Mouse (Mus musculus) left cerebral cortex, postnatal 36 days (tissue): ENCODE measurements around the gene Hint2. TPM values are rescaled to one million over a fixed set of nuclear protein-coding genes. Genes with fewer than 3 reads are reported as not detected.

Experiments used
- DNase-seq, 2 experiments: peaks; one replicate each; pipeline ENCODE4 v3.0.0; 2021 to 2022; ENCODE audit warnings: low spot score in 2 of 2, mixed read lengths in 1 of 2
- intact Hi-C: fragments of 180-260 bp; cut with DNase I; formaldehyde crosslinking; loops from one replicate; pipeline ENCODE4 v1.15.1; 2025
- total RNA-seq, 2 experiments: library from RNA; stranded (reverse); gene quantifications; 2 replicates each; pipeline ENCODE4 v1.2.3; 2021

The Hint2 gene
- total RNA-seq, result 10 to 100 TPM; 31.4 to 39.5 TPM

- intact Hi-C loops, result loop anchor here (2.0 kb wide), 1 partner anchor 26 kb away; the partner anchor contains the start of gene Npr2
- DNase-seq, result peak; percentile 90 to 95
Measured at GRCm38 (mm10) chr4:43656339-43657109, at the start of gene Hint2. Gene Hint2 (minus strand): TSS chr4:43656466.

- DNase-seq, result no peak
- intact Hi-C loops, result loop anchor here (5.0 kb wide), 1 partner anchor 34 kb away; no protein-coding TSS in a partner anchor
Measured at GRCm38 (mm10) chr4:43705991-43706390, 49.7 kb upstream of the Hint2 start.

- no peak for DNase-seq
- intact Hi-C loops, result no loop called here
Measured at GRCm38 (mm10) chr4:43703851-43704250, 47.6 kb upstream of the Hint2 start.

GRCm38 (mm10) chr4:43703439-43703838 is 47.2 kb upstream of the Hint2 start:
- no peak for DNase-seq
- intact Hi-C loops, result no loop called here

GRCm38 (mm10) chr4:43700707-43701106 is 44.4 kb upstream of the Hint2 start, which contains the start of gene Olfr70:
Gene Olfr70 (minus strand): TSS chr4:43700807.
- no peak for DNase-seq
- intact Hi-C loops, result no loop called here

GRCm38 (mm10) chr4:43696561-43696960 is 40.3 kb upstream of the Hint2 start:
- intact Hi-C loops, result no loop called here

GRCm38 (mm10) chr4:43695249-43695671 is 39.0 kb upstream of the Hint2 start:
- DNase-seq, result no peak
- intact Hi-C loops, result no loop called here

More at GRCm38 (mm10) chr4:43696561-43696960, 40.3 kb upstream of the Hint2 start:
- no peak for DNase-seq

GRCm38 (mm10) chr4:43694439-43695248 is 38.4 kb upstream of the Hint2 start:
- DNase-seq, result no peak
- intact Hi-C loops, result no loop called here

- no peak for DNase-seq
- intact Hi-C loops, result no loop called here
Measured at GRCm38 (mm10) chr4:43693806-43694241, 37.6 kb upstream of the Hint2 start.

- DNase-seq, result no peak
- intact Hi-C loops, result no loop called here
Measured at GRCm38 (mm10) chr4:43691026-43691425, 34.8 kb upstream of the Hint2 start.

GRCm38 (mm10) chr4:43690021-43690420 is 33.8 kb upstream of the Hint2 start:
- intact Hi-C loops, result no loop called here
- no peak for DNase-seq

- no peak for DNase-seq
- intact Hi-C loops, result no loop called here
Measured at GRCm38 (mm10) chr4:43679416-43680043, 23.3 kb upstream of the Hint2 start.

GRCm38 (mm10) chr4:43678541-43678940 is 22.3 kb upstream of the Hint2 start:
- no peak for DNase-seq
- intact Hi-C loops, result no loop called here

GRCm38 (mm10) chr4:43675608-43676007 is 19.3 kb upstream of the Hint2 start:
- DNase-seq, result no peak
- intact Hi-C loops, result no loop called here

- intact Hi-C loops, result loop anchor here (5.0 kb wide), 1 partner anchor 32 kb away; no protein-coding TSS in a partner anchor
- no peak for DNase-seq
Measured at GRCm38 (mm10) chr4:43674974-43675373, 18.7 kb upstream of the Hint2 start.

GRCm38 (mm10) chr4:43673703-43674102 is 17.4 kb upstream of the Hint2 start:
- intact Hi-C loops, result loop anchor here (5.0 kb wide), 1 partner anchor 34 kb away; no protein-coding TSS in a partner anchor
- DNase-seq, result no peak

- intact Hi-C loops, result loop anchor here (5.0 kb wide), 1 partner anchor 35 kb away; no protein-coding TSS in a partner anchor
- DNase-seq, result peak; percentile 70 to 85
Measured at GRCm38 (mm10) chr4:43672070-43672469, 15.8 kb upstream of the Hint2 start.

GRCm38 (mm10) chr4:43669428-43669794 is 13.1 kb upstream of the Hint2 start:
- intact Hi-C loops, result no loop called here
- DNase-seq, result no peak

GRCm38 (mm10) chr4:43668782-43669427 is 12.6 kb upstream of the Hint2 start, which contains the start of the genes Tmem8b and Fam221b:
Gene Tmem8b (plus strand): TSS chr4:43668971.
Gene Fam221b (minus strand): TSS chr4:43669145.
- DNase-seq, result peak; percentile 90 to 92
- intact Hi-C loops, result no loop called here
